Mouse (Mus musculus): ENCODE results near the gene Pigc. TPM values are rescaled to one million over a fixed set of nuclear protein-coding genes. Genes with fewer than 3 reads are reported as not detected.

Gene Pigc
- 10 to 100 TPM; 16.8 to 17.7 TPM for total RNA-seq (2021)
- long read RNA-seq, experiment 1, full-length matches to known transcripts, result 11 of 12 reads
- long read RNA-seq, experiment 1, partial matches to known transcripts, result 0 of 12 reads
- long read RNA-seq, experiment 1, other reads (novel, unspliced or antisense), result 1 of 12 reads
- long read RNA-seq, experiment 2, full-length matches to known transcripts, result 19 of 19 reads
- long read RNA-seq, experiment 2, partial matches to known transcripts, result 0 of 19 reads
- long read RNA-seq, experiment 2, other reads (novel, unspliced or antisense), result 0 of 19 reads

DNA sequence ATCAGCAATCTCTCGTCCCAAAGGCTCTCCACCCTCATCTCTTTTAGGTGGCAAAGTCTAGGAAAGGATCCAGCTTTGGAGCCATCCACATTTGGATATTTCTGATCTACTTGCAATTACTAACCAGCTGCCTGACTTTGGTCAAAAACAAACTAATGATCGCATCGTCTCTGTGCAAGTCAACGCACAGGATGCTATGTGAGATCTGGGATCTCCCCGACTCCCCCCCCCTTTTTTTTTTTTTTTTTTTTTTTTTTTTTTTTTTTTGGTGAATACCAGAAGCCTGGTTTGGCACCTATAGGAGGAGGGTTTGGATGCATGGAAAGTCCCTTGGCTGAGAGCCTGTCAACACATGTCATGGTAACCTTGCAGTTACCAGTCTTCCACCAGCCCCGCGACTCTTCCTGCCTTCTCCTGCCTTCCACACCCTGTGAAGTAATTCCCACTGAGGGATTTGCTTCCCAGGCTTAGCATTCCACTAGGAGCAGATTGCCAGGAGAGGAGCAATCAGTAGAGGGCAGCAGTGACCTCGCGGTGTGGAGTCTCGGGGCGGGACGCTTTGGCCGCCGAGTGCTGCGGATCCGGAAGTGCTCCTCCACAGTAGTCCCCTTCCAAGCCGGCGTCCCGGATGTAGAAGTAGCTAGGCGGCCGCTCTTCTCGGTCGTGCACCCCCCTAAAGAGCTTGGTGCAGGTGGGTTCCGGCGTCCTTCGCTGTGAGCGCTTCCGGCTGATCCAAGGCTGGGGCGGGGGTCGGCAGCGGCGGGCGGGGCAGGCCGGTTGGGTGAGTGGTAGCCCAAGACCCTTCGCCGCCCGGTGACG lies at the start of gene Pigc:
Pigc (plus strand) TSS at position 598 of the 819 bp plus-strand sequence.
- peak; percentile 86 for DNase-seq (ENCODE audit: low spot score in 2 of 2)

DNA sequence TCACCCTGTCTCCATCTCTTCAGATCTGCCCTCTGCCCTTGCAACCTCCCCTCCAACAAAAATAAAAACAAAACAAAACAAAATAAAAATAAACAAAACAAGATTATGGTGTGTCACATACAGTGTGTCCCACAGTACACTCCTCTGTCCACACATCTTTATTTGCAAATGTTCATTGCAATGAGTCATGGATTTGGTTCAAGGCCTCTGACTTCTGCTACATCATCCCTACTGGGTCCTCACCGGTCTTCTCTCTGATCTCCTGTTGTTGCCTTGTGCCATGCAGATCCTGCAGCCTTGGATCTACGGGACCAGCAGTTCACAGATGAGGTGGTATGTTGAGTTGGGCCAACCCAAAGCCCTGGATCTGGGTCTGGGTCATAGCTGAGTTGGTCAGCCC lies 49.4 kb upstream of the Pigc start:
- DNase-seq (ENCODE audit: low spot score in 2 of 2), result no peak

DNA sequence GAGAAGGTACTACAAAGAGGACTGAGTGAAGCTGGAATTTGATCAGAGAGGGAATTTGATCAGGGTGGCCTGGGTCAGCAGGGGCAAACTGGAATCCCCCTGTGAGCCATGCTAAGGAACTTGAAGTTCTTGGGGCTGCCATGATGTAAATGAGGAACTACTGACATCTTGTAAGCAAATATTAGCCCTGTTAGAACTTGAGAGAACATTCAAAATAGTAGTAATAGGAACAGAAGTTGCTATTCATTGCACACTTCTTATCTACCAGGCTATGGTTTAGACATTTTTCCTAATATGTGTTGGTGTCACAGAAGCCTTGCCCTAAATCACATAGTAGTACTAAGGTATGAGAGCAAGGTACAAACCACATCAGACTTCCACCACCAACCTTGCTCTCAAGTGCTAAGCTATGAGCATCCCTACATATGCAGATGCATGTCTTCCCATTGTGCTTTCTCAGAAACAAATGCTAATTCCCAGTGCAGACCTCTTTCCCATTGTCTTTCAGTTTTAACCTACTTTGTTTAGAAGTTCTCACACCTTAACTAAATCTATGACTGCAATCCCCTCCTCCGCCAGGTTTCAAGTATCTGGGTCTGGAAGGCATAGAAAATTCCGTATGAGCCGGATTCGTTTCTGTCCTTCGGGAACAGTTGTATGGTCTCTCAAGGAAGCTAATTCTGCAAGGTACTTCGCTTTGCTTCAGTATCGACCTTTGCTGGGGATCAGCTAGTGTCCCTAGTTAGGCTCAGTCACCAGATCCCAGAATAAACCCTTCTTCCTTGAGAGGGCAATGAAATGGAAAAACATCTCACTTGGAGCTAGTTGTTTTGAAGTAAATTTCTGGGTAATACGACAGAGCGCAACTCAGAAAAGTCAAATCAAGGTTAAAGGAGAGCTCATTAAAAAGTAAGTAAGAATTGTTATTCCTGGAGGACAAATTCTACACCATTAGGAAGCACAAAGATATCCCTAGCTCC lies 48.2 kb upstream of the Pigc start:
- no peak for DNase-seq (ENCODE audit: low spot score in 2 of 2)

DNA sequence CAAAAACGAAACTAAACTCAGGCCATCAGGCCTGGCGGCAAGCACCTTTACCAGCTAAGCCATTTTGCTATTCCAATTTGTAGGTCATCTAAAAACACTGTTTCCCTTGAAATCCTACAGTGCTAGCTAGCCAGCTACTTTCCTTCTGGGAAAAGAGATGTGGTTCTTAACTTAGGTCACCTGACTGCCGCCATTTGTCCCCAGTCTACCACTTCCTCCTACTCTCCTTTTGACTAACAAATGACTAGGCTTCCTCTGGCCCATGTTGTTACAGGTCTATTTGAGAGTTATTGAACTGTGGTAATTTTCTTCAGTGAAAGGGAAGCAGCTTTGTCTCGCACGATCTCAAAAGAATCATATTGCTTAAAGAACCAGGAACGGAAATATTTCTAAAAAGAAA lies 47.1 kb upstream of the Pigc start:
- no peak for DNase-seq (ENCODE audit: low spot score in 2 of 2)

DNA sequence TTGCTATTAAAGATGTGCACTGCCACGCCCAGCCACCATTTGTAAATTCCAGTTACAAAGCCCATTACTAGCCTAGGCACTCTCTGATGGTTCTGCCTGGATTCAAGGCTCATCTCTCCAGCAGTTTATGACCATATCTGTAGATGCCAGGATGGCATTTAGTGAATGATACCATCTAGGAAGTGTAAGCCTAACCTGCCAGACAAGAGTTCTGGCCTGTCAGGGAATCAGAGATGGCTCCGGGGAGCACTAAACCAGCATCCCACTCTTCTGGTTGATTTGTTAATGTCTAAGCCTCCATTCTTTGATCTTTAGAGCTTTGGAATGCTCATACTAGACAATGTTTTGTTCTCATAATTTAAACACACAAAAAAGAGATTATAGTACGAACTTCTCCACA lies 44.7 kb upstream of the Pigc start:
- DNase-seq (ENCODE audit: low spot score in 2 of 2), result no peak

DNA sequence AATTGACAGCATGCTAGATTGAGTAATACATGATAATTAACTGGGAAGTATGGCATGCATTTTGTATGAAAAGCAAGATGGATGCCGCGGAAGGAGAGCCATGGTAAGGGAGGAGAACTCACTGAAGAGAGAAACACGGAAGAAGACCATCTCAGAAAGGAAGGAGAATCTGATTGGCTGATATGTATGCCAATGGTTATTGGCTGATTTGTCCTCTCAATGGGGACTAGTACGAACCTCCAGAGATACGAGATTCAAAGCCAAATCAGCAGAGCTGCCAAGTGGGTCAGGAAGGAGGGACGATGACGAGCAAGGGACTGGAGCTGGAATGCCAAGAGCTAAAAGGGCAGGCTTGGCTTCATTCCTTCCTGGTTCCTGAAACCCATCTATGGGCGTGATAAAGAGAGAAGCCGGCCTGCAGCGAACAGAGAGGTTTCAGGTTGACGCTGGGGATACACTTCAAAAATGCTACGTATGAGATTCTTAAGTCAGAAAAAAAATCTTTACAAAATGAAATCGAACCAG lies 43.6 kb upstream of the Pigc start:
- DNase-seq (ENCODE audit: low spot score in 2 of 2), result no peak

DNA sequence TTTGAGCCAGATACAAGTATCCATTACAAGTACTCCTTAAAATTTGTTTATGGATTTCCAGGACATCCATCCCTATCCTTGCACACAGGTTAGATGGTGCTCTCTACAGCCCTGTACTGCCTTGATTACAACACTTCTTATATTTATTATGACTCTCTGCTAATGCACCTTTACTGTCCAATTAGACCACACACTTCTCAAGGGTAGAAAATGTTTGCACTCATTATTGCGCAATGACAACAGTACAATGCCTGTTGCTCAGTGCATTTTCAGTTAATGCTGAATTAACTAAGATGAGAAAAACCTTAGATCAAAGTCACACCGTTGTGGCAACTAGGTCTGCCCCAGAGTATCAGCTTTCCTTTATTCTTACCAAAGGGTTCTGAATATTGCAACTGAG lies 41.0 kb upstream of the Pigc start:
- no peak for DNase-seq (ENCODE audit: low spot score in 2 of 2)

DNA sequence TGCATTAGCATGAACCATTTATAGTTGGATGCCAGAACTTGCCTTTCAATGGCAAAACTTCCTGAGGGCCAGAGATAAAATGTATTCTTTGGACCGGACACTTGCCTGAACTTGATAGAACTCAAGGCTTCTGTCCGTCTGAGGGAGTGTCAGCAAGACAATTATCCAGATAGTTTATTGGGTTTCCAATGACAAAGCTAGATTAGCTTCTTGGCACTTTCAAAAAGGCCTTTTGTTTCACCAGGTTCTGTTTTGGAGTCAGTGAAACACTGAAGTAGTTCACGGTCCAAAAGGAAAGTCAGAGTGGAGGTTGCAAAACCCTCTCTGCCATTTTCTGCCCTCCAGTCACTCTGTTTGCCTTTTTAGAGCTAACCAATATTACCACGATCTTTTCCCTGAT lies 37.7 kb upstream of the Pigc start:
- no peak for DNase-seq (ENCODE audit: low spot score in 2 of 2)

DNA sequence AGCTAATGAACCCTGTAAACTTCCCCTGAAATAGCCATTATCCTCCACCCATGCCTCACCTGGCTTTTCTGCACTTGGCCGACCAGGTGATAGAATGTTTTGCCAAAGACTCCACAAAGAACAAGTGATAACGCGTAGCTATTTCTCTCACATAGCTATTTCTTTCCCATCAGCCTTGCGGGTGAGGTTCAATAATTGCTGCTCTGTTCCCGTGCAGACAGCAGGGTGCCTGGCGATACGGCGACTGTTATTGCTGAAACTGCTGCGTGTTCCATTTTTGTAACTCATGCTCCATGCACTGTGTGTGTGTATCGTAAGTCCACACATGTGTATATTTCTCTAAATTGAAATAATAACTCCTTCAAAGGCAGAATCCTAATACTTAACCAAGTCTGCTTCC lies 37.2 kb upstream of the Pigc start:
- DNase-seq (ENCODE audit: low spot score in 2 of 2), result no peak

DNA sequence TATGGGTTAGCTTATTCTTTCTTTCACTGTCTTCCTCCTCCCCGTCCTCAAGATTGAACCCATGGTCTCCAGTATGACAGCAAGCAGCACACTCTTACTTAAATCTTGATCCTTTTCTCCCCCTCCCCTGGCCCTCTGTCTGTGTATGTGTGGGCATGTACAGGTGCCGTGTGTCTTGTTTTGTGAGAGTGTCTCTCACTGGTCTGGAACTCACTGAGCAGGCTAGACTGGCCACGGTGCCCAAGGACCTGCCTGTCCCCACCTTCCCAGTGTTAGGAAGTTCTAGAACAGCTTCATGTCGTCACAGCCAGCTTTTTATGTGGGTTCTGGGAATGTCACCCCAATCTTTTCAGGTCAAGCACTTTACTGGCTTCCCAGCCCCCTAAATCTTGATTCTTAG lies 36.7 kb upstream of the Pigc start:
- DNase-seq (ENCODE audit: low spot score in 2 of 2), result no peak

DNA sequence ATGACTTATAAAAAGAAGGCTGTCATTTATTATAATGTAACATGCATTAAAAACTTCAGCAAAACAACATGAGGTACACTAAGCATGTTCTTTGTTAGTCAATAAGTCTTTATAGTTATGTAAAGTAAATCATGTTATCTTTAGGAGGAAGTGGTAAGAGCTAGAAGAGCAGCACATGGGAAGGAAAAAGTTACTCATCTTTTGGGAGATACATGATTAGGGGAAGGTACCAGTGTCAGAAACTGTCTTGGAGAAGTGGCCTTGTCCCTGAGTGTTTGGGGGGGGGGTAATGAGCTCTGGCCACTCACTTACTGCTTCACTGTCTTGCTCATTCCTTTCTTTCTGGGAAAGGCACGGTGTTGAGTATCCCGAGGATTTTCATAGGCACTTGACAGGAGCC lies 26.9 kb upstream of the Pigc start:
- no peak for DNase-seq (ENCODE audit: low spot score in 2 of 2)

DNA sequence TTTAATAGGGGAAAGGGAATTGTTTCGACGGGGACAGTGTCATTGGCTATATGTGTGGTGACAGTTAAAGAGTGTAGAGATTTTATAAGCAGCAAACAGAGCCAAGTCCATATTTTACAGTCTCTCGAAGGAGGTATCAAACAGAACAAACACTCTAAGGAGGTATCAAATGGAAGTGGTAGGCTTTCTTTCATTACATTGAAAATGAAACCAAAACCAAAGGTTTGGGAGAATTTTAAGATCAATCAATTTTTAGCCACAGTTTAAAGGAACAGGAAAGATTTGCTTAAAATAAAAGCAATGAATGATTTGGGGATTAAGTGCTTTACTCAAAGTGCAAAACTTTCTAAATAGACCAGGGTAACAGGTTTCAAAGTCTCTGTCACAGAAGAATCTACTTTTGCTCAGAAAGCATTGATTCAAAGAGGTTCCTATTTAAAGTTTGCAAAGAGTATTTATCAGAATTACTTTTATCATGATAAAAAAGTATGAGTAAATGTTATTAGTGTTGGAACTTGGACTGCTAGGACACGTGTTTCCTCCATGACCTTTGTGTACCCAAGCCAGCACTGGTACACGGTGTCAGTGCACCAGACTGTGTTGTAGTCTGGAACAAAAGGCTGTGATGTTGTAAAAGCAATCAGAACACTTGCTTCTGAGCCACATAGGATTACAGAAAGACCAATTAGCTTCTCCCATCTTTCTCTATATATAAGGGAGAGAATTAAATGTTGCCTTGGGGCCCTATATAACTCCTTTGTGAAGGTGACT lies 17.8 kb upstream of the Pigc start:
- no peak for DNase-seq (ENCODE audit: low spot score in 2 of 2)

DNA sequence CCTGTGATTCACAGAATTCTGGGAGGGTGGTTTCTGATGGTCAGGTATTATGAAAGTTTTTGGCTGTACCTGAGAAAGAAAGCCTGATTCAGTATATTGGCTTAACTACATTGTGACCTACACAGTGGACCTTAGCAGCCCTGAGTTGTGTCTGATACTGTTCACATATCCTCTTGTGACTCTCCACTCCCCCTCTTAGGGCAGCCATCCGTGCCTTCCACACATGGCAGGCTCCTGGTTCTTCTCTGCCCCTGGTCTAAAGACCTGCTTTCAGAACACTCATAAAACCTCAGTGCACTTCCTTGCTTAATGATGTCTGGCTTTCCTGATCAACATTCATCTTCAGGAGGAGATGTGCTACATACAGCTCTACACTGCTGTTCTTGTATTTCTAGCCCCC lies 16.4 kb upstream of the Pigc start:
- no peak for DNase-seq (ENCODE audit: low spot score in 2 of 2)

DNA sequence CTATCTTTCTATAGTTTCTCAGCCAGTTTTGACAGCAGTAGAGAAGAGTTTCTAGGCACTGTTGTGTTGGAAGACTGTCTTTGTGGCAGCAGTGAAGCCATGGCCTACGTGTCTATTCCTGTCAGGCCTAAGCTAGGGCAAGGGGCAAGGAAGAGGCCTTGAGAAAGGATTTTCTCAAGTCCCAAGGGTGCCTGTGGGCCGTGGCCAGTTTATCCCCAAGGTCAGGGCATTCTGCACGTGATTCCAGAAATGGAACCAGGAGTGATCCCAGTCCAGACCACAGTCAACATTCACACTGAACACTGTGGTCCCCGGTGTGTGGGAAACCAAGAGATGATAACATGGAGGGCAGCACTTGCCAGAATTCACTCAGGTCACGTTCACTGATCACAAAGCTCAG lies 13.1 kb upstream of the Pigc start:
- DNase-seq (ENCODE audit: low spot score in 2 of 2), result no peak

DNA sequence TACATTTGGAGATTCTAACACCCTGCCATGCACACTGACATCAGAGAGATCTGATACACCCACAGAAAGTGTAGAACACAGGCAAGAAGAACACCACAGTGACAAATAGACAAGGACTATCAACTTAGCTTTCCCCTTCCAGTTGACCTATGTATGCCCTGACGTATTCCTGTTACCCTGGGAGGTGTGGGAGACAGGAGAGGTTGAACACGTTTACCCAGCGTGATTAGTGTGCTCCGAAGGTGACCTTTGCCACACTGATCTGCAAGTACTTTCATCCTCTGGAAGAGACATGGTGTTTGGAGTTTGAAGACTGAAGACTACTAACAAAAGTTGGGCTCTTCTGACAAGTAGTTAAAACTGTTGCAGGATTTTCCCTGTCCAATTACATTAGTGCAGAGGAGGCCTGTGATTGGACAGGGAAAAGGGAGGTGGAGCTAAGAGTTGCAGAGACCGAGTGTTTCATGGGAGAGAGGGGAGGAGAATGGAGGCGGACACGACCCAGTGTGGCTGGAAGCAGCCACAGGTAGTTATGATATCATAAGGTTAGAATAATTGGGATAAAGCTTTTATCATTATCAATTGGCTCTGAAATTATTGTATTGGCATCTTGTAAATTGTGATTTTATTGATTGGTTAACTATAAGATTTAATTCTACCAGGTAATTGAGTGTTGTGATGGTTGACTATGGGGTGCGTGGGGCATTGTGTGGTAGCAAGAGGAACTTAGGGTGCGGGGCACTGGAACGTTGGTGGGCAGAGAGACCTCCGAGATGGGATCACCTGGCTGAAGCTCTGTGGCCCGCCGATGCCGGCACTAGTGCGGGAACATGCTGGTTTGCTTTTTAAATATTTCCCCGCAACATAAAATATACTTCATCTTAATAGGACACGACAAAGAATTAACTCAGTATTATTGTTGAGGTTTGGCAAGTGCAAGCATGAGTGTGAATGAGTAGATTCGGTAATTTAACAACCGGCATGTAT lies 10.7 kb upstream of the Pigc start:
- DNase-seq (ENCODE audit: low spot score in 2 of 2), result no peak

DNA sequence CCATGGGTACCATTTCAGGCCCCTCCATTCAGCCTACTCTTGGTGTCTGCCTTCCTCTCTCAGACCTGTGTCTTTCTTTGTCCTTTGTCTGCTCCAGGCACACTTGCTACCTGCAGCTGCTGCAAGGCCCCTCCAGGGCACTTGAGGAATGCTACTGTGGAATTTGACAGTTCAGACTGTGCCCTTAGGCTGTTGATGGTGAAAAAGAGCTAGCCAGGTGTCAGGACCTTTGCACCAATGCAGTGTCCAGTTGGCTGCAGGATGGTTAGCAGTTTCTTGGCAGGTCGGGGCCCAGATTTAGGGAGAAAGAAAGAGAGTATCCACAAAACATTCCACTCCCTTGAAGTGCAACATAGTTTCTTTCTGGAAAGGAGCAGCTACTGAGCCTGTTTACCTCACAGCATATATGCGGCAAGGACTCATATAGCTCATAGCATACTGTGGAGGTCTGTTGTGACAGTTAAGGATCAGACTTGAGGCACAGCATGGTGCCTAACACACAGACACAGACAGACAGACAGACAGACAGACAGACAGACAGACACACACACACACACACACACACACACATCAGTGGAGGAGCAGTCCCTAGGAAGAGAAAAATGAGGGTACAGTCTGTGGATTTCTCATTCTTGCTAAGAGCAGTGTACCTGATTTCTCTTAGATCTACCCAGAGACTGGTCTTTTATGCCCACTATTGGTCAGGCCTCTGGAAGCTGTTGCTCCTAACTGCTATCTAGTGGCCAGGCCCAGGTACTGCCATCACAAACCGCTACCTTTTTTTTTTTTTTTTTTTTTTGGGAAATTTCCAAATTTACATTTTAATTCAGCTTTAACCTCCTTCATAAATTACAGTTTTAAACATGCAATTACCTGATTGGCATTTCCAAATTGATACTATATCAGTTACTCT lies 6.3 kb upstream of the Pigc start:
- no peak for DNase-seq (ENCODE audit: low spot score in 2 of 2)

DNA sequence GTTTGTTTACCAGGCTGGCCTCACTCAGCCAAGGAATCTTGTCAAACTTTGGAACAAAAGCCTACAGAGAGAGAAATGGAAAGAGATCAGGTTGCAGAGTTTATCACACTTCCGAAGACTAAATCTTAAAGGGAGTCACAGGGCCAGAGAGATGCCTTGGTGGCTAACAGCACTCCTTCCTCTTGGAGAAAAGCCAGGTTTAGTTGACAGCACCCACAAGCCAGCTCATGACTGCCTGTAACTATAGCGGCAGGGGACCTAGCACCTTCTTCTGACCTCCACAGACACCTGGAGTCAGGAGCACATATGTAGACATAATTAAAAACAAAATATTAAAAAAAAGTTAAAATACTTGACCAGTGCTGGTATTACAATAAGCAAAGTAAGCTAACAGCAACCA lies 1.1 kb upstream of the Pigc start:
- DNase-seq (ENCODE audit: low spot score in 2 of 2), result no peak

DNA sequence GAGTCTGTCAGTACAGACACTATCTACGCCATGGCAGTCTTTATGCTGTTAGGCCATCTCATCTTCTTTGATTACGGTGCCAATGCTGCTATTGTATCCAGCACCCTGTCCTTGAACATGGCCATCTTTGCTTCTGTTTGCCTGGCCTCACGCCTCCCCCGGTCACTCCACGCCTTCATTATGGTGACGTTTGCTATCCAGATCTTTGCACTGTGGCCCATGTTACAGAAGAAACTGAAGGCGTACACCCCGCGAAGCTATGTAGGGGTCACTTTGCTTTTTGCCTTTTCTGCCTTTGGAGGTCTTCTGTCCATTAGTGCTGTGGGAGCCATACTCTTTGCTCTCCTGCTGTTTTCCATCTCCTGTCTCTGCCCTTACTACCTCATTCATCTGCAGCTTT lies 1.9 kb downstream of the Pigc start:
- DNase-seq (ENCODE audit: low spot score in 2 of 2), result no peak

Measured in adrenal gland, adult 18-20 months (tissue).